Mouse (Mus musculus): Measurements from ENCODE around the gene Lck.

DNA sequence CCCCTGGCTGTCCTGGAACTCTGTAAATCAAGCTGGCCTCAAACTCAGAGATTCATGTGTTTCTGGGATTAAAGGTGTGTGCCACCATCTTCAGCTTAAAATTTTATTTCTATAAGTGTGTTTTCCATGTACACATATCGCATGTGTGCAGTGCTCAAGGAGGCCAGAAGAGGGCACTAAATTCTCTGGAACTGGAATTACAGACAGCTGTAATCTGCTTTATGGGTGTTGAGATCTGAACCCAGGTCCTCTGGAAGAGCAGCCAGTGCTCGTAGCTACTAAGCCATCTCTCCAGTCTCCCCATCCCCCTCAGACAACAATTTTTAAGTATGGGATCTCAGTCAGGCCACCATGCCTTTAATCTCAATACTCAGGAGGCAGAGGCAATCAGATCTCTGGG lies 24.1 kb downstream of the Lck start:
- no peak for TF ChIP-seq GATA1 (IDR thresholded peaks at IDR 0.05; ENCODE audit: borderline replicate concordance, low read length)
- TF ChIP-seq FLI1 (IDR thresholded peaks at IDR 0.05; ENCODE audit: low read length) = no peak
